Mouse (Mus musculus) skeletal muscle tissue, adult 2 months (tissue): Measurements from ENCODE around the gene Ppfibp2.

ENCODE experiments used
- DNase-seq: peaks from one replicate; pipeline ENCODE4 v3.0.0-alpha.2; 2012; ENCODE audit warnings: low read depth, low spot score

Gene Ppfibp2

GRCm38 (mm10) chr7:107664063-107665056 is 69.4 kb downstream of the Ppfibp2 start:
- DNase-seq = peak; percentile 82

GRCm38 (mm10) chr7:107665221-107665585 is 70.2 kb downstream of the Ppfibp2 start:
- no peak for DNase-seq

- no peak for DNase-seq
These were observed 70.7 kb downstream of the Ppfibp2 start for GRCm38 (mm10) chr7:107665586-107666261.

- peak; percentile 27 for DNase-seq
These were observed 71.4 kb downstream of the Ppfibp2 start for GRCm38 (mm10) chr7:107666262-107666902.

GRCm38 (mm10) chr7:107668514-107668913 is 73.5 kb downstream of the Ppfibp2 start:
- DNase-seq = no peak

GRCm38 (mm10) chr7:107675224-107675623 is 80.2 kb downstream of the Ppfibp2 start:
- DNase-seq = no peak

- DNase-seq = no peak
These were observed 85.3 kb downstream of the Ppfibp2 start for GRCm38 (mm10) chr7:107680151-107680852.

GRCm38 (mm10) chr7:107681306-107681705 is 86.3 kb downstream of the Ppfibp2 start:
- no peak for DNase-seq

- no peak for DNase-seq
These were observed 88.2 kb downstream of the Ppfibp2 start for GRCm38 (mm10) chr7:107683162-107683561.

- no peak for DNase-seq
These were observed 88.6 kb downstream of the Ppfibp2 start for GRCm38 (mm10) chr7:107683622-107684021.

- no peak for DNase-seq
These were observed 90.4 kb downstream of the Ppfibp2 start for GRCm38 (mm10) chr7:107685238-107685954.

- no peak for DNase-seq
These were observed 90.9 kb downstream of the Ppfibp2 start for GRCm38 (mm10) chr7:107685955-107686285.

- DNase-seq = no peak
These were observed 92.4 kb downstream of the Ppfibp2 start for GRCm38 (mm10) chr7:107687412-107687811.

GRCm38 (mm10) chr7:107688040-107688439 is 93.0 kb downstream of the Ppfibp2 start:
- DNase-seq = no peak

- DNase-seq = no peak
These were observed 95.6 kb downstream of the Ppfibp2 start for GRCm38 (mm10) chr7:107690426-107691221.

- peak; percentile 27 for DNase-seq
These were observed 96.5 kb downstream of the Ppfibp2 start for GRCm38 (mm10) chr7:107691493-107691892.

- DNase-seq = no peak
These were observed 99.4 kb downstream of the Ppfibp2 start for GRCm38 (mm10) chr7:107694254-107694947.

GRCm38 (mm10) chr7:107697066-107697465 is 102.1 kb downstream of the Ppfibp2 start:
- no peak for DNase-seq

- DNase-seq = no peak
These were observed 104.9 kb downstream of the Ppfibp2 start for GRCm38 (mm10) chr7:107699926-107700325.

- DNase-seq = no peak
These were observed 105.6 kb downstream of the Ppfibp2 start for GRCm38 (mm10) chr7:107700646-107701045.
